Mouse (Mus musculus) hindbrain, embryonic 13.5 days (tissue): Measurements from ENCODE around the gene Stk10. TPM values are rescaled to one million over a fixed set of nuclear protein-coding genes. Genes with fewer than 3 reads are reported as not detected.

Experiments
- ATAC-seq: fragments of 200-750 bp; cut with Nextera tagmentation; 2 replicates; pipeline ENCODE4 v1.8.0; 2017; ENCODE audit warnings: moderate TSS enrichment; ENCODE audit not compliant: low FRiP score
- H3K27ac ChIP-seq: fragments of 300-500 bp; sonication (generic); 2 replicates; pipeline ENCODE4 v1.5.1; 2015; ENCODE audit warnings: inconsistent platforms, mild to moderate bottlenecking, moderate library complexity
- H3K27me3 ChIP-seq: fragments of 300-500 bp; sonication (generic); 2 replicates; pipeline ENCODE4 v1.6.1; 2015; ENCODE audit warnings: mild to moderate bottlenecking, inconsistent platforms
- H3K36me3 ChIP-seq: fragments of 300-500 bp; sonication (generic); 2 replicates; pipeline ENCODE4 v1.6.1; 2015; ENCODE audit warnings: mild to moderate bottlenecking, inconsistent platforms
- H3K4me1 ChIP-seq: fragments of 300-500 bp; sonication (generic); replicated peaks from 2 replicates; pipeline ENCODE4 v1.6.1; 2015; ENCODE audit warnings: inconsistent platforms
- H3K4me2 ChIP-seq: fragments of 300-500 bp; sonication (generic); 2 replicates; pipeline ENCODE4 v1.6.1; 2015; ENCODE audit warnings: inconsistent platforms, mild to moderate bottlenecking, moderate library complexity
- H3K4me3 ChIP-seq: fragments of 300-500 bp; sonication (generic); 2 replicates; pipeline ENCODE4 v1.5.1; 2015; ENCODE audit warnings: mild to moderate bottlenecking, inconsistent platforms
- H3K9ac ChIP-seq: fragments of 300-500 bp; sonication (generic); 2 replicates; pipeline ENCODE4 v1.6.1; 2015; ENCODE audit warnings: mild to moderate bottlenecking, inconsistent platforms
- H3K9me3 ChIP-seq: fragments of 300-500 bp; sonication (generic); 2 replicates; pipeline ENCODE4 v1.6.1; 2016; ENCODE audit warnings: inconsistent platforms
- WGBS: fragments of 180-500 bp; shearing (Covaris S2); methylation state at CpG from one replicate; pipeline ENCODE4 v1.1.7; 2015; 5-methylcytosine and 5-hydroxymethylcytosine counted together
- polyA plus RNA-seq: library from polyadenylated mRNA; unstranded; fragments of >200 nt; fragmentation: Nextera tagmentation; extraction: Ambion mirVana; gene quantifications from 2 replicates; pipeline ENCODE4 v1.2.1, GENCODE M21; 2015

The Stk10 gene
- polyA plus RNA-seq, 1 experiment from 2014 or later = 2.1 TPM

- Histone ChIP-seq H3K4me1 (peaks cover 33% of the 10 kb centered on the region), H3K4me3 (peak within 1 kb of the TSS; percentile 69), H3K9me3 (no peaks in the 10 kb centered on the region), H3K9ac (peak within 1 kb of the TSS; percentile 80), H3K4me2 (peak within 1 kb of the TSS; percentile 96), H3K36me3 (peaks cover 11% of the 10 kb centered on the region), H3K27me3 (peaks cover 19% of the 10 kb centered on the region), H3K27ac (no peak within 1 kb of the TSS)
- ATAC-seq = peak; percentile 33
- WGBS = 9% methylated on average over 33 of the region's 33 CpGs
Measured at GRCm38 (mm10) chr11:32531871-32532764, 987 bp upstream of the Stk10 start, which contains the start of gene Efcab9. TSS of gene Efcab9 (minus strand) at chr11:32532081.

GRCm38 (mm10) chr11:32533482-32534261, 567 bp downstream of the Stk10 start:
- Histone ChIP-seq H3K4me2 (peak overlapping the region; percentile 96), H3K27ac (no peak overlapping the region), H3K4me3 (peak overlapping the region; percentile 69), H3K9ac (peak overlapping the region; percentile 80), H3K27me3 (peaks cover 19% of the 10 kb centered on the region), H3K4me1 (peaks cover 47% of the 10 kb centered on the region), H3K9me3 (no peaks in the 10 kb centered on the region), H3K36me3 (peaks cover under 1% of the 10 kb centered on the region; the same call in 1 of the 2 replicates)
- WGBS = 2% methylated on average over 24 of the region's 24 CpGs
- peak; percentile 67 for ATAC-seq

- Histone ChIP-seq H3K4me2 (peak overlapping the region; percentile 96), H3K4me1 (peaks cover 52% of the 10 kb centered on the region), H3K9ac (0 out of 2 replicates have a peak overlapping the region, but pooled peaks have one; percentile 80), H3K9me3 (no peaks in the 10 kb centered on the region), H3K27ac (no peak overlapping the region), H3K4me3 (peak overlapping the region; percentile 69), H3K27me3 (peaks cover 19% of the 10 kb centered on the region), H3K36me3 (no peaks in the 10 kb centered on the region)
- ATAC-seq = no peak
- WGBS = 72% methylated on average over 7 of the region's 7 CpGs
Measured at GRCm38 (mm10) chr11:32534453-32535075, 1.5 kb downstream of the Stk10 start.

GRCm38 (mm10) chr11:32535646-32536045, 2.5 kb downstream of the Stk10 start:
- WGBS = 95% methylated on average over 4 of the region's 4 CpGs
- Histone ChIP-seq H3K4me1 (peaks cover 52% of the 10 kb centered on the region), H3K36me3 (no peaks in the 10 kb centered on the region), H3K9me3 (no peaks in the 10 kb centered on the region), H3K27ac (no peak overlapping the region), H3K4me2 (no peak overlapping the region), H3K9ac (no peak overlapping the region), H3K4me3 (no peak overlapping the region), H3K27me3 (peaks cover 15% of the 10 kb centered on the region)
- ATAC-seq = no peak

GRCm38 (mm10) chr11:32536954-32537353, 3.8 kb downstream of the Stk10 start:
- H3K9ac ChIP-seq = no peak overlapping the region
- no peak overlapping the region for H3K4me3 ChIP-seq
- H3K27ac ChIP-seq = no peak overlapping the region; the same call in 1 of the 2 replicates
- H3K4me1 ChIP-seq = peaks cover 50% of the 10 kb centered on the region
- WGBS = 18% methylated on average over 7 of the region's 7 CpGs
- no peaks in the 10 kb centered on the region for H3K36me3 ChIP-seq
- H3K4me2 ChIP-seq = no peak overlapping the region
- H3K27me3 ChIP-seq = peaks cover 3% of the 10 kb centered on the region
- H3K9me3 ChIP-seq = no peaks in the 10 kb centered on the region
- no peak for ATAC-seq

- Histone ChIP-seq H3K9ac (no peak overlapping the region), H3K9me3 (no peaks in the 10 kb centered on the region), H3K36me3 (no peaks in the 10 kb centered on the region), H3K27me3 (no peaks in the 10 kb centered on the region), H3K27ac (no peak overlapping the region), H3K4me1 (peaks cover 42% of the 10 kb centered on the region), H3K4me3 (no peak overlapping the region), H3K4me2 (no peak overlapping the region)
- 66% methylated on average over 6 of the region's 6 CpGs for WGBS
- no peak for ATAC-seq
Measured at GRCm38 (mm10) chr11:32538435-32538834, 5.3 kb downstream of the Stk10 start.

- Histone ChIP-seq H3K27ac (no peak overlapping the region), H3K36me3 (no peaks in the 10 kb centered on the region), H3K4me1 (peaks cover 38% of the 10 kb centered on the region), H3K4me2 (no peak overlapping the region), H3K9me3 (no peaks in the 10 kb centered on the region), H3K4me3 (no peak overlapping the region), H3K27me3 (no peaks in the 10 kb centered on the region), H3K9ac (no peak overlapping the region)
- no peak for ATAC-seq
- 90% methylated on average over 4 of the region's 4 CpGs for WGBS
Measured at GRCm38 (mm10) chr11:32538846-32539245, 5.7 kb downstream of the Stk10 start.

GRCm38 (mm10) chr11:32539717-32540116, 6.6 kb downstream of the Stk10 start:
- H3K4me3 ChIP-seq = no peak overlapping the region
- WGBS = 94% methylated on average over 7 of the region's 7 CpGs
- no peaks in the 10 kb centered on the region for H3K9me3 ChIP-seq
- peaks cover 31% of the 10 kb centered on the region for H3K4me1 ChIP-seq
- H3K9ac ChIP-seq = no peak overlapping the region
- H3K4me2 ChIP-seq = no peak overlapping the region
- no peak overlapping the region for H3K27ac ChIP-seq
- no peaks in the 10 kb centered on the region for H3K27me3 ChIP-seq
- no peaks in the 10 kb centered on the region for H3K36me3 ChIP-seq
- ATAC-seq = no peak

- ATAC-seq = no peak
- peaks cover 34% of the 10 kb centered on the region for H3K4me1 ChIP-seq
- H3K4me2 ChIP-seq = no peak overlapping the region
- H3K9me3 ChIP-seq = no peaks in the 10 kb centered on the region
- no peak overlapping the region for H3K27ac ChIP-seq
- 79% methylated on average over 6 of the region's 6 CpGs for WGBS
- no peaks in the 10 kb centered on the region for H3K36me3 ChIP-seq
- no peak overlapping the region for H3K9ac ChIP-seq
- no peak overlapping the region for H3K4me3 ChIP-seq
- no peaks in the 10 kb centered on the region for H3K27me3 ChIP-seq
Measured at GRCm38 (mm10) chr11:32540463-32540862, 7.4 kb downstream of the Stk10 start.

GRCm38 (mm10) chr11:32542181-32542580, 9.1 kb downstream of the Stk10 start:
- WGBS = 90% methylated on average over 4 of the region's 4 CpGs
- H3K4me3 ChIP-seq = no peak overlapping the region
- H3K27ac ChIP-seq = no peak overlapping the region
- peaks cover 39% of the 10 kb centered on the region for H3K4me1 ChIP-seq
- no peak overlapping the region for H3K9ac ChIP-seq
- H3K4me2 ChIP-seq = no peak overlapping the region
- no peaks in the 10 kb centered on the region for H3K9me3 ChIP-seq
- H3K36me3 ChIP-seq = no peaks in the 10 kb centered on the region
- no peaks in the 10 kb centered on the region for H3K27me3 ChIP-seq
- no peak for ATAC-seq

GRCm38 (mm10) chr11:32542687-32543411, 9.7 kb downstream of the Stk10 start:
- WGBS = 45% methylated on average over 2 of the region's 3 CpGs
- H3K9ac ChIP-seq = no peak overlapping the region
- H3K27ac ChIP-seq = no peak overlapping the region
- peaks cover 38% of the 10 kb centered on the region for H3K4me1 ChIP-seq
- no peaks in the 10 kb centered on the region for H3K9me3 ChIP-seq
- no peaks in the 10 kb centered on the region for H3K27me3 ChIP-seq
- ATAC-seq = no peak
- no peaks in the 10 kb centered on the region for H3K36me3 ChIP-seq
- H3K4me3 ChIP-seq = no peak overlapping the region
- no peak overlapping the region for H3K4me2 ChIP-seq
